Mouse (Mus musculus): ENCODE measurements around the gene Vmn2r93.

Vmn2r93 gene

DNA sequence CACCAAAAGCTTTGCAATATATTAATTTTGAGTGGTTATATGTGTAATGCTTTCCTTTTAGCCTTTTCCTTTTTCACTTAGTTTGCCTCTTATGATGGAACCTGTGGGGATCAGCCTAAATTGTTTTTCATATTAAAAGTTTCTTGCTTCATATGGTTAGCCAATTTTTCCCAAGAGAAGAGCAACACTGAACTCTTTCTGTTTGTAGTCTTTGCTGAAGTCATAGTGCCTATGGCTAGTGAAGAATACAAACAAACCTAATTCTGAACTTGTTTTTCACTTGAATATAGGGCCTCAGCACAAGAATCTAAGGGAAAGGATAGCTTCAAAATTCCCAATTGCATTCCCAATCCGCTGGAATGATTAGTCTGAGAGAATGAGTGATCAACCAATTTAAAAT is at the start of gene Vmn2r93:
TSS of gene Vmn2r93 (plus strand) at position 301 of the 400 bp plus-strand sequence.
- no peak for DNase-seq (ENCODE audit: extremely low spot score)

DNA sequence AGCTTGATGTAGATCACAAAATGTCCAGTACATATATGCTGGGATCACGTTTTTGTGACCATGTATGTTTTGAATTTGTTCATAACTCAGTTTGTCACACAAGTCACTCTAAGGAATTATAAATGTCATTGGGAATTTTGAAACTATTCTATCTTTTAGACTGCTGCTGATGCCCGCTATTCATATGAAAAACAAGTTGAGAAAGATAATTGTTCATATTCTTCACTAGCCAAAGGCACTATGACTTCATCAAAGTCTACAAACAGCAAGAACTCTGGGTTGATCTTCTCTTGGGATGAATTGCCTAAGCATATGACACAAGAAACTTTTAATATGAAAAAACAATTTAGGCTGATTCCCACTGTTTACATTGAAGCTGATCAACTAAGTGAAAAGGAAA is 20.2 kb upstream of the Vmn2r93 start, which contains the start of gene Vmn2r94:
TSS of gene Vmn2r94 (minus strand) at position 101 of the 400 bp plus-strand sequence.
- DNase-seq (ENCODE audit: extremely low spot score), result no peak

DNA sequence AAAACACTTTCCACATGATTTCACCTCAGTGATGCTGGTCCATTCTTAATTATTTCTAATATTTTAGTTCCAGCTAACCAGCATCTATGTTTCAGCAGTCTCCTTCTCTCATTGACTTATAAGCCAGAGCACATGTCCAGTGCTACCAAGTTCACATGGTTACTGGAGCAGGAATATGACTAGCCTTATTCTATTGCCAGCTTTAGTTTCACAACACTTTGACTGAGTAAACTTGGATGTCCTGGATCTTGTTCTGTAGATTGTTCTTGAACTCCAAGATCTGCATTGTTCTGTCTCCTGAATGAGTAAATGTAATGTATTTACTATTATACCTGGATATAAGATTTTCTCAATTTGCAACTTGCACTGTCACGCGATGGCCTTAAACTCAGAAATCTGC is 25.1 kb downstream of the Vmn2r93 start:
- no peak for DNase-seq (ENCODE audit: extremely low spot score)

DNA sequence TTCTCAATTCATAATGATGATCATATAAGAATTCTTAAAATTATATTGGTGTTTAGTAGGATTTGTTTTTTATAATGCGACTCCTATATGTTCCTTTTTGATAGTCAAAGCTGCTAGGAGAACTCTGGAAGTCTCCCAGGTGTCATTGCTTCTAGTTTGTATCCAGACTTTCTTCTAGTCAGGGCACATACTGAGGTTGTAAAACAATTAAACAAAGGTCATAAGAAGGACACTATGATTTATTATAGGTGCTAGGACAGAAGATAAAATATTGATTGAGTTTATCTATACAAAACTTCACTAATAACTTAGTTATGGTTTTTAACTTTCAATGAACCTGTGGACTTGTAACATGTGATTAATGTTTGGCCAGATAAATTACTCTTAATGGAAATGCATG is 62.1 kb downstream of the Vmn2r93 start:
- no peak for DNase-seq (ENCODE audit: extremely low spot score)

DNA sequence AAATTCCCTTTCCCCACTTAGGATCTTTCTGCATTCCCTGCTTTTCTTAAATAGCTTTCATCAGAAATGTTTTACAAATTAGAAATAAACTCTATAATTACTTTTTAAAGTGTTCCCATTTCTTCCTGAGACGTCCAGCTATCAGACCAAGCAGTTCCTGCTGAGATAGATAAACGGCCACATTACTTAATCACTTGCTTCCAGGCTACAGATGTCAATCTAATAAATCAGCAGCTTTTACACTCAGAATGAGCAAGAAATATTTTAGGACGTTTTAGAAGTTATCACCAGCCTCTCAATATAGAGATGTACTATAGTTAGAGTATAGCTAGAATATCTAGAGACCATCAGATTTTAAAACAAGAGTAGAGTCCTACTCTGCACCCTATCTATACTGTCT is 62.7 kb downstream of the Vmn2r93 start:
- no peak for DNase-seq (ENCODE audit: extremely low spot score)

All from embryo, embryonic 9.5 days (tissue).